In genomic region chr10:127956168-127956816, GRCm38 (mm10) we compare ENCODE assay signal across 8 mouse cellular contexts. TPM values are rescaled to one million over a fixed set of nuclear protein-coding genes. Genes with fewer than 3 reads are reported as not detected.
DNase-seq lines count a peak whose midpoint lies in the region; ATAC-seq and TF ChIP-seq lines count a peak whose summit lies in the region.

No protein-coding gene starts in this region.

- no peaks in the 10 kb centered on the region for H3K4me1 ChIP-seq in forebrain, postnatal 0 days (ENCODE audit: insufficient read depth)
- no peaks in the 10 kb centered on the region for H3K4me1 ChIP-seq in intestine, embryonic 16.5 days (ENCODE audit: control insufficient read depth, insufficient read depth, low read length)

- no peak overlapping the region for H3K4me3 ChIP-seq in forebrain, postnatal 0 days (ENCODE audit: low read depth, low read length)
- no peak overlapping the region for H3K4me3 ChIP-seq in intestine, embryonic 16.5 days (ENCODE audit: low read length)

- no peak overlapping the region for H3K4me2 ChIP-seq in forebrain, postnatal 0 days (ENCODE audit: low read depth)
- no peak overlapping the region for H3K4me2 ChIP-seq in intestine, embryonic 16.5 days (ENCODE audit: low read depth, low read length)

- H3K9ac ChIP-seq in forebrain, postnatal 0 days = no peak overlapping the region
- no peak overlapping the region for H3K9ac ChIP-seq in intestine, embryonic 16.5 days (ENCODE audit: low read depth, low read length)

- WGBS in forebrain, postnatal 0 days = 60% methylated on average over 16 of the region's 16 CpGs
- 54% methylated on average over 16 of the region's 16 CpGs for WGBS in intestine, embryonic 16.5 days

- intact Hi-C loops in heart, postnatal 25 days (cut with DNase I) = loop anchor here (1.0 to 5.0 kb wide), 2 partner anchors 52 to 231 kb away; no protein-coding TSS in a partner anchor
- intact Hi-C loops in left cerebral cortex, postnatal 4 days (cut with DNase I) = loop anchor here (5.0 kb wide), 1 partner anchor 51 kb away; the partner anchor contains the start of gene Hsd17b6

- no peak for ATAC-seq in forebrain, postnatal 0 days
- ATAC-seq in intestine, embryonic 16.5 days = peak; percentile 49; the same call in 1 of the 2 replicates
- peak; percentile 70 for ATAC-seq in monocyte, adult 5-6 weeks (replicated peaks; ENCODE audit: insufficient number of reproducible peaks, low FRiP score, low TSS enrichment, poor library complexity, severe bottlenecking)

- H3K36me3 ChIP-seq in forebrain, postnatal 0 days (ENCODE audit: insufficient read depth) = no peaks in the 10 kb centered on the region
- no peaks in the 10 kb centered on the region for H3K36me3 ChIP-seq in intestine, embryonic 16.5 days (ENCODE audit: control insufficient read depth, insufficient read depth, low read length)
- H3K36me3 ChIP-seq in splenic B cell, adult 2 months (ENCODE audit: control insufficient read depth, insufficient read depth, low read length, poor library complexity, severe bottlenecking) = no peaks in the 10 kb centered on the region

- no peaks in the 10 kb centered on the region for H3K27me3 ChIP-seq in forebrain, postnatal 0 days (ENCODE audit: insufficient read depth, low read length)
- no peaks in the 10 kb centered on the region for H3K27me3 ChIP-seq in intestine, embryonic 16.5 days (replicated peaks; ENCODE audit: control insufficient read depth, insufficient read depth, low read length)
- no peaks in the 10 kb centered on the region for H3K27me3 ChIP-seq in splenic B cell, adult 2 months (ENCODE audit: control insufficient read depth, insufficient read depth, low read length, poor library complexity, severe bottlenecking)

- peak; percentile 76 for TF ChIP-seq CTCF in brain, embryonic 14.5 days (IDR thresholded peaks at IDR 0.05; ENCODE audit: borderline replicate concordance, extremely low read depth, insufficient read depth, insufficient read length)
- TF ChIP-seq CTCF in forebrain, postnatal 0 days (IDR thresholded peaks at IDR 0.05; ENCODE audit: low read depth) = peak; percentile 71

- peak; percentile 60 to 91 for DNase-seq in heart, adult 18-20 months
- DNase-seq in heart, postnatal 25 days (ENCODE audit: low spot score) = no peak
- DNase-seq in brain, embryonic 14.5 days (ENCODE audit: low read depth) = peak; percentile 75
- DNase-seq in forebrain, postnatal 0 days = peak; percentile 69
- peak; percentile 82 for DNase-seq in left cerebral cortex, postnatal 4 days
- DNase-seq in splenic B cell, adult 2 months (ENCODE audit: low read depth, low spot score) = peak; percentile 75

- TF ChIP-seq POLR2A in brain, embryonic 14.5 days (IDR thresholded peaks at IDR 0.05; ENCODE audit: borderline replicate concordance, extremely low read depth, insufficient read depth, insufficient read length, poor library complexity, severe bottlenecking) = no peak

- no peak overlapping the region for H3K27ac ChIP-seq in forebrain, postnatal 0 days (ENCODE audit: low read depth, low read length)
- H3K27ac ChIP-seq in intestine, embryonic 16.5 days (ENCODE audit: low read length) = no peak overlapping the region

- H3K9me3 ChIP-seq in forebrain, postnatal 0 days (ENCODE audit: low read length) = no peaks in the 10 kb centered on the region
- H3K9me3 ChIP-seq in intestine, embryonic 16.5 days (ENCODE audit: control insufficient read depth, low read length) = no peaks in the 10 kb centered on the region; the same call in 1 of the 2 replicates

RNA-seq across cellular contexts. Expression of gene Hsd17b6, which starts 51.1 kb away (rescaled TPM):
- total RNA-seq in heart, adult 18-20 months (2021) = not detected
- not detected for total RNA-seq in heart, postnatal 25 days (2021)
- polyA plus RNA-seq in brain, embryonic 14.5 days (2012; rRNA removed) = not detected in 2 replicates
- total RNA-seq in forebrain, postnatal 0 days (2014; rRNA removed) = not detected in 2 replicates
- polyA plus RNA-seq in forebrain, postnatal 0 days (2015; fragmentation: Nextera tagmentation; extraction: Ambion mirVana) = not detected in 2 replicates
- polyA plus RNA-seq in intestine, embryonic 16.5 days (2015; fragmentation: Nextera tagmentation; extraction: Ambion mirVana) = 0.22 and 0.76 TPM in 2 replicates
- not detected for total RNA-seq in left cerebral cortex, postnatal 4 days (2021)
- total RNA-seq in monocyte, adult 5-6 weeks (2017) = not detected in 3 replicates

RNA-seq across cellular contexts. Expression of gene Sdr9c7, which starts 58.0 kb away (rescaled TPM):
- not detected for total RNA-seq in heart, adult 18-20 months (2021)
- total RNA-seq in heart, postnatal 25 days (2021) = not detected
- 0.06 TPM in 1 of 2 replicates, not detected in the other for polyA plus RNA-seq in brain, embryonic 14.5 days (2012; rRNA removed)
- not detected in 2 replicates for total RNA-seq in forebrain, postnatal 0 days (2014; rRNA removed)
- not detected in 2 replicates for polyA plus RNA-seq in forebrain, postnatal 0 days (2015; fragmentation: Nextera tagmentation; extraction: Ambion mirVana)
- 0.17 and 0.33 TPM in 2 replicates for polyA plus RNA-seq in intestine, embryonic 16.5 days (2015; fragmentation: Nextera tagmentation; extraction: Ambion mirVana)
- total RNA-seq in left cerebral cortex, postnatal 4 days (2021) = not detected
- total RNA-seq in monocyte, adult 5-6 weeks (2017) = not detected in 3 replicates

RNA-seq across cellular contexts. Expression of gene Prim1, which starts 58.7 kb away (rescaled TPM):
- total RNA-seq in heart, adult 18-20 months (2021) = 1 to 10 TPM; 1.5 to 2.2 TPM
- total RNA-seq in heart, postnatal 25 days (2021) = 1 to 10 TPM; 2.1 to 2.2 TPM
- 25.4 and 35.6 TPM in 2 replicates for polyA plus RNA-seq in brain, embryonic 14.5 days (2012; rRNA removed)
- 22.9 and 33.2 TPM in 2 replicates for total RNA-seq in forebrain, postnatal 0 days (2014; rRNA removed)
- 35.5 and 37.3 TPM in 2 replicates for polyA plus RNA-seq in forebrain, postnatal 0 days (2015; fragmentation: Nextera tagmentation; extraction: Ambion mirVana)
- 56.3 and 66.1 TPM in 2 replicates for polyA plus RNA-seq in intestine, embryonic 16.5 days (2015; fragmentation: Nextera tagmentation; extraction: Ambion mirVana)
- 10 to 100 TPM; 19.9 to 23.8 TPM for total RNA-seq in left cerebral cortex, postnatal 4 days (2021)
- 8.2 to 17.1 TPM (median 11.8 TPM) in 3 replicates for total RNA-seq in monocyte, adult 5-6 weeks (2017)
